Mouse (Mus musculus) gastrocnemius, adult 8-10 months (tissue): ENCODE measurements around the gene Ebf3. TPM values are rescaled to one million over a fixed set of nuclear protein-coding genes. Genes with fewer than 3 reads are reported as not detected.

Source experiments
- DNase-seq, 2 experiments: peaks; one replicate each; pipeline ENCODE4 v3.0.0; 2022; ENCODE audit warnings: low spot score in 2 of 2
- total RNA-seq, 4 experiments: library from RNA; stranded (reverse); gene quantifications; 2 replicates each; pipeline ENCODE4 v1.2.4; 2022

Gene Ebf3
- total RNA-seq, 4 experiments from 2014 or later = 5.8 to 8.5 (median 7.1) TPM

GRCm38 (mm10) chr7:137208556-137208955, 105.7 kb downstream of the Ebf3 start:
- no peak for DNase-seq

- no peak for DNase-seq
Observed at GRCm38 (mm10) chr7:137206770-137207285, 107.4 kb downstream of the Ebf3 start.

GRCm38 (mm10) chr7:137199533-137199932, 114.7 kb downstream of the Ebf3 start:
- DNase-seq = no peak

- DNase-seq = no peak
Observed at GRCm38 (mm10) chr7:137198921-137199320, 115.3 kb downstream of the Ebf3 start.

GRCm38 (mm10) chr7:137197118-137198030, 116.9 kb downstream of the Ebf3 start:
- DNase-seq = no peak

- no peak for DNase-seq
Observed at GRCm38 (mm10) chr7:137196536-137196935, 117.7 kb downstream of the Ebf3 start.

- DNase-seq = no peak
Observed at GRCm38 (mm10) chr7:137192776-137193278, 121.4 kb downstream of the Ebf3 start.

- no peak for DNase-seq
Observed at GRCm38 (mm10) chr7:137191889-137192288, 122.4 kb downstream of the Ebf3 start.

- DNase-seq = no peak
Observed at GRCm38 (mm10) chr7:137172278-137172677, 142.0 kb downstream of the Ebf3 start.

GRCm38 (mm10) chr7:137159086-137159485, 155.2 kb downstream of the Ebf3 start:
- no peak for DNase-seq

GRCm38 (mm10) chr7:137154623-137155022, 159.6 kb downstream of the Ebf3 start:
- no peak for DNase-seq

GRCm38 (mm10) chr7:137151854-137152253, 162.4 kb downstream of the Ebf3 start:
- no peak for DNase-seq

GRCm38 (mm10) chr7:137147101-137147500, 167.1 kb downstream of the Ebf3 start:
- no peak for DNase-seq

Other genes starting within 250 kb of the Ebf3 start
- gene 9430038I01Rik, start 96.3 kb upstream of the Ebf3 start, total RNA-seq = 1 to 10 TPM; 3.0 to 4.9 (median 4.3) TPM
- gene Glrx3, start 123.2 kb upstream of the Ebf3 start, total RNA-seq = 100 to 1,000 TPM; 122 to 152 (median 140) TPM